Mouse (Mus musculus): ENCODE measurements around the gene Egr2.

DNA sequence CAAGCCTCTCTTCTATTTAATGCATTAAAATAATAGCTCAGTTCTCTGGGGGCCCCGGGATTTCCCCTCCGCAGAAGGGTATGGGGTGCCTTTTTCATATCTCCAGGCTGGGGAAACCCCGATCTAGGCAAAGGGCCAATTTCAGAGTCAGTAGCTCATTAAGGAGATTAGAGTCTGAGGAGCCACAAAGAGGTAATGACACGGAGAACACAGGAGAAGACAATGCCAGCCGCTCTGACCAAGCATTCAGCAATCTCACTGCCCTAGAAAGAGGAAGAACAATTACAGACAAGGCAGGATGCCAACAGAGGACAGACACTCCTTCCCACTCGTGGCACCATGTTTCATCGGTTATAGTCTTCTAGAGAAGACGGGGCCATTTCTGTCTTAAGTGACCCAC is 30.8 kb downstream of the Egr2 start:
- TF ChIP-seq CEBPB (IDR thresholded peaks at IDR 0.05; ENCODE audit: low read depth) (no peak), CTCF (IDR thresholded peaks at IDR 0.05; ENCODE audit: control insufficient read depth, insufficient read depth, insufficient read length) (no peak), MAX (IDR thresholded peaks at IDR 0.05) (no peak), USF1 (IDR thresholded peaks at IDR 0.05; ENCODE audit: low read depth) (no peak), MYOD1 (IDR thresholded peaks at IDR 0.05; ENCODE audit: control insufficient read depth, insufficient read length, low read depth) (no peak), MYOG (IDR thresholded peaks at IDR 0.05; ENCODE audit: control insufficient read depth, extremely low read depth, insufficient read length) (no peak), FOSL1 (IDR thresholded peaks at IDR 0.05; ENCODE audit: insufficient read depth, low read length, poor library complexity, severe bottlenecking) (no peak)
